Mouse (Mus musculus) erythroblast, embryonic 14.5 days (primary cell): ENCODE measurements around the gene Emc6.

Experiments used
- GATA1 ChIP-seq: IDR thresholded peaks from 2 replicates; pipeline ENCODE4 v1.6.1; 2012; ENCODE audit warnings: low read length, inconsistent platforms, mixed read lengths
- TAL1 ChIP-seq: IDR thresholded peaks from 3 replicates; pipeline ENCODE4 v1.6.1; 2012; ENCODE audit warnings: low read length, inconsistent platforms, mixed read lengths

- TF ChIP-seq GATA1 (no peak), TAL1 (no peak)
Observed at GRCm38 (mm10) chr11:73201597-73201996, 24.8 kb upstream of the Emc6 start.
